Mouse (Mus musculus) liver, embryonic 14.5 days (tissue): ENCODE measurements around the gene Mfsd10.

Experiments used
- CTCF ChIP-seq: IDR thresholded peaks from 2 replicates; pipeline ENCODE4 v1.5.1; 2016; ENCODE audit warnings: antibody characterized with exemption, low read depth, control low read depth
- EP300 ChIP-seq: IDR thresholded peaks from 2 replicates; pipeline ENCODE4 v1.6.1; 2016; ENCODE audit warnings: antibody characterized with exemption, low read depth

GRCm38 (mm10) chr5:34642932-34643331, 5.9 kb upstream of the Mfsd10 start:
- peak; percentile 82 for TF ChIP-seq CTCF
- no peak for TF ChIP-seq EP300
